Mouse (Mus musculus) ovary, postnatal 10 days (tissue): Measurements from ENCODE around the gene Celf2.
"Not testable (repeated sequence)": the region's sequence is repeated elsewhere in the genome, so short reads cannot be mapped to it uniquely, and the experiment has no call there.

ENCODE experiments used
- DNase-seq: peaks from one replicate; pipeline ENCODE4 v3.0.0; 2022; ENCODE audit warnings: low spot score

Celf2 gene

DNA sequence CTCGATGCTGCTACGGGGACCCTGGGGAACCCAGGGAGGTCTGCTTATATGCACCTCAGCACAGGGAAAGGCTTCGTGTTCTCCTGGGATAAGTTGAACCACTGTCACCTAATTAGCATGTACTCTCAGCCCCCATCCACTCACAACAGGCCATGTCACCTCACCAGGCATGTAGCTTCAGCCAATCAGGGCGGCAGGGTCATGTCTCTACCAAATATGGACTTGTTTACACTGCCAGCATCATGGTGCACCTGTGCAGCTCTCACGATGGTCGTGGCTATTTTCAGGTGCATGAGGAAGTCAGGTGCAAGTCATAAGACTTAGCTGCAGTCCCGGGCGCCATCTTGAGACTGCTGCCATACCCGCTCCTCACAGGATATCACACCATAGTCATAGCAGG lies at the start of gene Celf2:
TSS of gene Celf2 (minus strand) at position 101 of the 400 bp plus-strand sequence.
- not testable (repeated sequence) for DNase-seq

DNA sequence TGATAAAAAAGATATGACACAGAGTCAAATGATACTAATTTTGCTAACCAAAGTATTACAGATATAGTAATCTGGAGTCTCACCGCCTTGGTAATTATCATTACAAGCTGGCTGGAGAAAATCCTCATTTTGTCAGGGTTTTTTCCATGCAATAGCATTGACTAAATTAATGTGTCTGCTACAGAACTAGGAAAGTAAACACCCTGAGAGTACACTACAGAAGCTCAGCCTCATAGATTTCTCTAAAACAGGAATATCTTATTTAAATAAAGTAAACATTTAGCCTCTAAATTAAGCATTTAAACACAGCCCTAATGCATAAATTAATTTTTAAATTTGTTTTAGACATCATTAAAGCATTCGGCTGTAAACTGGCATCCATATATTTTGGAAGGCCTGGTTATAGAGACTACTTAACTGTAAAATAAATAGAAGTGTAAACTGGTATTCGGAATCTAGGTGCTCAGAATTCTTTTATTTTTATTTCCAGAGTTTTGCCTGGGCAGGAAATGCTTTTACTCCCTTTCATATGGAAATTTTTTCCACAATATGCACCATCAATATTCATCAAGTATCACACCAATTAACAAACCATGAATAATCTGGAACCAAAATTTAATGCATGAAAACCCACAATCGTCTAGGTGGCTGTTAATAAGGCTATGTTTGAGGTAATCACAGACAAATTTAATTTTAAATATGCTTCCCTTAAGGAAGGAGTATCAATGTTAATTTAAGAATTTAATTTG lies 46.0 kb upstream of the Celf2 start:
- DNase-seq = no peak

DNA sequence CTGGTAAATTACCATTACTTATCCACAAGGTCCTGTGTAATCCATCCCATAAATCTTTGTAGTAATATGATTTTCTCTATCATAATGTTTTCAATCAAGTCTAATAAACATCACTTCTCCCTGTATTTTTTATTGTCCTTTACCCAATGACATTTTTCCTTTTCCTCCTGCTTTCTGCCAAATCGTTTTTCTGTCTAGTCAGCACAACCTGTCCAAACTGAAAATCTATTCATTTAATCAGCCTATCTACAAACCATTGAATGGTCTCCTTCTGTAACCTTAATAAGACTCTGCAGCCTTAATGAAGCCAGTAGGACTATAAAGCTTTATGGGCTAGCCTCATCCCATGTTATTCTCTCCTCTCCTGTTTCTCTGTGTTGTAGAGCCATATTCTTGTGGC lies 45.2 kb upstream of the Celf2 start:
- DNase-seq = no peak

DNA sequence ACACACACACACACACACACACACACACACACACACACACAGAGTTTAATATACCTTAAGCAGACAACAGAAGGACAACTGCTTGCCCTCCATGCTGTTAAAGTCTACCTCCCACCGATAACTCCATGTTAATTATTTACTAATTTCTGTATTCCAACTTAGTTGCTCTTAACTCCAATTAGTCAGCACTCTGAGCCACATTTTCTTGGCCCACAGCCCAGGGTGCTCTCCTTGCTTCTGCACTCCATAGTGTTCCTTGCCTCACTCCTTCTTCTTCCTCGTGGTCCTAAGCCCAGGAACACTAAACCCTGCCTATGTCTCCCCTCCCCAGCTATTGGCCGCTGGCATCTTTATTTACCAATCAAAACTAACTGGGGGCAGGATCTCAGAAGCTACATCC lies 43.5 kb upstream of the Celf2 start:
- no peak for DNase-seq

DNA sequence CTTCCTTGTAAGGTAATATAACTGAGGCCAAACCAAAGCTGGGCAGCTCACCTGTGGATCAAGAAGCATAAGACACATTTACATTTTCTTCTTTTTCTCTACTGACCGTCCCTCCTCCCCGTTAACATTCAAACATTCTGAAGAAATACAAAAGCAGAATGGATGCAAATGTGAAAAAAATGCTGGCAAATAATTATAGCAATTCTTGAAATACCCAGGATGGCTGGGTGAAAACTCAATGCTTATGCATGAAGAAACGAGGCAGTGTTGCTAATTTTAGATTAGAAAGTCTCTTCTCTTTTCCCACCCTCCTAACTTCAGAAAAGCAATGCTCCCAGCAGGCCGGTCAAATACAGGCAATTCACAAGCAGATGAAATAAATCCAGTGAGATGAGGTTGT lies 39.5 kb upstream of the Celf2 start:
- DNase-seq = no peak

DNA sequence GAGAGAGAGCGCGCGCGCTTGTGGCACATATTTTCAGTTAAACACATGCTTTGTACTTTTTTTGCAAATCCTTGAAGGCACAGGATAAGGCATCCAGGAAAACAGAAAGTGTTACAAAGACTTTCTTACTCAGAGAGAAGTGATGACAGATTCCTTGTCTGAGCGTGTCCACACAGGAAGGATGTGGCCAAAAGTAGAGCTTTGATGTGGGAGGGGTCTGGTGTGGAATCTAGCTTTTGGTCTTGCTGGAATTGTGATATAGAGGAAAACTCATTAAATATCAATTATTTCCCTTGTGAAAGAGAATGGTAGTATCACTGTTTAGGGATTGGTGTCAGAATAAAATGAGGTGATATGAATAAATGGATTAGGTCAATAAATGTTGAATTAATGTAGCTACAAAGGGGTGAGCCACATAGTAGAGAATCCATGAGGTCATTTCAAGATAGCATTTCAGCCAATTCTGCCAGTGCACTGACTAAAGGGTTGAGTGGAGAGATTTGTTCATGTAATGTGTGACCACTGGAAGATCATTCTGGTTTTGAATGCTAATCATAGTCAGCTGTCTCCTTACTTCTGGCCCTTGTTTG lies 25.3 kb upstream of the Celf2 start:
- DNase-seq = no peak

DNA sequence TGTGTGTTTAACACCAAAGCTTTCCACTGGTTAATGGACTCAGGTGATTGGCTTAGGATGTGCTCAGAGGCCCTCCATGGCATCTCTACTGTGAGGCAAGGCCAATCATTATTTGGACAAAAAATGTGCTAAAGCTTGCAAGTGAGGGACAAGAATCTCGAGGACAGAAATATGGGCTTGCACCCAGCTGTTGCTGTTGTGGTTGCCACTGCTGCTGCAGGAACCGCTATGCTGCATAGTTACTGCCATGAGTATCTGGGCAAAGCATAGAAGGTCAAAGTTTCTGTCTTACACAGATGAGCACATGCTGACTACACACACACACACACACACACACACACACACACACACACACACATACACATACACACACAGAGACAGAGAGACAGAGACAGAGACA lies 24.8 kb upstream of the Celf2 start:
- DNase-seq = no peak

DNA sequence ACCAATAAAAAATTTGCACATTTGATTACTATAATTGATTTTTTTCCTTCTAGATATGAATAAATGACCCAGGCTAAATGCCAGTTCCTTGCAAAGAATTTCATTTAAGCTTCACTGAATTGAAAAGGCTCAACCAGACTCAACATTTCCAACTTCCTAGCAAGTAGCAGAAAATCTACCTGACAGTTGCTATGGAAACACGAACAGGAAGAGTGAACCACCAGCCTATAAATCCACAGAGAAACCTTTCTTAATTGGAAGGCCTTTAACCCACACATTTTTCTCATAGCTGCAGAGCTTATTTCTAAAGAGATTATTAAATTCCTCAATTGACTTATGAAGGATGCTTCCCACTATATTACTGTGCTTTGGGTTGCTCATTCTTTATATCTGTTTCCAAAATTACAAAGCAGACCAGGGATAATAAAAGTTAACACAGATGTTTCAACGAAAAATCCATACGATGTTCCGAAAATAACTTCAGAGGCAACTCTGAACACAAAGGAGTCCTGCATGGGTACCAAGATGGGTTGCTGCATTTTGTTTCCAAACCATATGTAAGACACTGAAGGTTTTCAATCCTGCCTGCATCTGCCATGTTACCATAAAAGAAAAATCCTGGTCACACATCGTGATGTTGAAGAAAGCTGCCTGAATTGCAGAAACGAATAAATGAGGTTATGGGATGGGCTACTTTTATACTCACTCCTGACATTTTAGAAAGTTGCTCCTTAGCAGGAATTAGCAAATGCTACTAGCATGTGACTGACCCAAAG lies 22.0 kb upstream of the Celf2 start:
- no peak for DNase-seq

DNA sequence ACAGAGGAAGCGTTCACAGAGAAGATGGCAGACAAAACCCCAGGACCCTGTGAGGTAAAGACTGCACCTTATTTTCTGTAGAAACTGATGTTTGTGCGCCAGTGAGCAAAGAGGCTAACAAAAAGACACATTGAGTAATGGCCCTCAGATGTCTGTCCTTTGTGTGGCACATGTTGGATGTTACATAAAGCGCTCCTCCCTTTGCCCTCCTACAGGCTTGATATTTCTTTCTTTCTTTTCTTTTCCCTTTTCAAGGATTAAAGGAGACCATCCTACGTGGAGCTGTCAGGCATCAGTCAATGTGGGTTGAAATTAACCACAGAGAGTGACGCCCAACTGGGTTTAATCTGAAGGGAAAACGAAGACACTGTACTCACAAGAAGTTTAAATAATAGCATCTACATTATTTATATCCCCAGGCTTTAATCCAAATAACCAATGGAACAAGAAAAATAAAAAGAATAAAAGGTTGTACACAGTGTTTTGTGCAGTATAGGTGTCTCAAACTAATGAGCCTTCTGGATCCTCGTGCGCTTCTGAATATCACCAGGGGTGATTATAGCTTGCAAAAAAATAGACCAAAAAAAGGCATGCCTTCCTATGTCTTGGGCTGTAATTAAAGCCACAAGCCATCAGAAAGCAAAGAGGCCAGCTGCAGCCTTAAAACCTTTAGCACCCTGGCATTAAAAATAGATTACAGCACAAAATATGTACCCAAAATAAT lies 21.3 kb upstream of the Celf2 start:
- DNase-seq = no peak

DNA sequence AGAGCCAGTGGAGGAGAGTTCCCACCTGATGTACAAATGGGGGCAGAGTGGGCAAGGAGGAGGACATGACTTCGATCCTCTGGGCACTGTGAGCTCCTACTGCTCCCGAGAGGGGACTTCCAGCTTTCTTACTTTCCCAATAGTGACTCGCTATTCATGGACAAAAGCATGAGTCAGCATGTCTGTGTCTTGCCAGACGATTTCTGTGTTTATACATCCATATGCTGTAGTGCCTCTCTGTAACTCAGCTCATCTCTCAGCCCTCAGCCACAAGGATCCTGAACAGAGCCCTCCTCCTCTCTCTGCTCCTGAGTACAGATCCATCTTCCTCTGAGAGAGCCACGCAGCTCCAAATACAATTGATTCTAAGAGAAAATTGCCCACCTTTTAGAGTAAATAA lies 20.3 kb upstream of the Celf2 start:
- DNase-seq = no peak

DNA sequence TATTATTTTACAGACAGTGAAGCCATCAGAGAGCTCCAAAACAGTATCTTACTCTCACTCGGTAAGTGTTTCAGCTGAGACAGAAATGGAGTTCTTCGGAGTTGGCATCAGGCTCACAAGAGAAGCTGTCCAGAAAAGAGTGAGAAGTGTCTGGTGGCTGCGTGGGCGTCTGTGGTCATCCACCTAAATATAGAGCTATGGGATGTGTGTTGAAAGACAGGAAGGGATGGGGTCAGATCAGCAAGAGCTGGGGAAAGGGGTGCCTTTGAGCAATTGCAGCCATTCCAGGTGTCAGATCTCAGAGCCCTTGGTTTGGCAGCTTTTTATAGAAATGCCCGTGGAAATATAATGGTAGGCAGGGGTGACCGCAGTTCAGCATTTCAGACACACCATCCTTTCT lies 17.3 kb upstream of the Celf2 start:
- DNase-seq = no peak

DNA sequence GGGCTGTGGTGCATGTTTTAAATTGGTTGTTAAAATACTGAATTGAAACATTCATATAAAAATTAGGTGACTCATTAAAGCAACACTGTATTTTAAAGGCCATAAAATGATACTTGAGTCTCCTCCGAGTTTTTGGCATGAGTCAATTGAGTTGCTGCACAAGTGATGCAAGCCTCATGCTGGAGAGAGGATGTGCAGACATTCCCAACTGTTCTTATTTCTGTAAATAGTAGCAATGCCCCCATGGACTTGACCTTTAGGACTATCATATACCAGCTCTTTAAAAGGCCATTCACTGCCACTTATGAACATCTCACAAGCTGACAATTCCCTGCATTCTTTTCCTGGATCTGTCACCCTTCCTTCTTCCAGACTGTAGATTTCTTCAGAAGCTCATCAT lies 10.1 kb upstream of the Celf2 start:
- DNase-seq = no peak

DNA sequence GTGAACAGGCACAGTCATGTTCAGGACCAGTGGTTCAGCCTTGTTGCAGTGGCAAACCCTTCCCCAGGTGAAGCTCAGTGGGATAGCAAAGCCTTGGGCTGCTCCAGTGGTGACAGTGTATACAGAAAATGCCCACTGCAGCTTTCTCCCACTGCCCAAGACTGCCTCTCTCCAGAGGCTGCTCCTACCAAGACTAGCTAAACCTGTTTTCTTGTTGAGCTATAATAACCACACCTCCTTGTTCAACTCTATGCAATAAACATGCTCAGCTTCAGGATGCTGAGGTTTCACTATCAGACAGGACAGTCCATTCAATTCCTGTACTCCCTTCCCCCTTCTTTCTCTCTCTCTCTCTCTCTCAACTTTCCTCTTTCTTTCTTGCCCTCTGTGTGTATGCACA lies 15.9 kb downstream of the Celf2 start:
- no peak for DNase-seq

DNA sequence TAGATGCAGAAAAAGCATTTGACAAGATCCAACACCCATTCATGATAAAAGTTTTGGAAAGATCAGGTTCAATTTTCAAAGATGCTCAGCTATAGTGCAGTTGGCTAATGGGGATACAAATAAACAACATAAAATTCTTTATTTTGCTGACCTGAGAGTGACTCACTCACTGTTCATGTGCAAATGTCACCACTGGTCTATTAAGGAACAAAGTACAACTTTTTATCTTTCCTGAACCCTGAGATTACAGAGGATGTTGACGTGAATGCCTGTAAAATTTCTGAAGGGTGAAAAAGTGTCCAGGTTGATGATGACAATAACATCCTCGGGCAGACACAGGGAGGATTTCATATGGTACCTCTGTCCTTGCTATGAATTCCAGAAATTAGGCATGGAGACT lies 24.4 kb downstream of the Celf2 start:
- DNase-seq = no peak

DNA sequence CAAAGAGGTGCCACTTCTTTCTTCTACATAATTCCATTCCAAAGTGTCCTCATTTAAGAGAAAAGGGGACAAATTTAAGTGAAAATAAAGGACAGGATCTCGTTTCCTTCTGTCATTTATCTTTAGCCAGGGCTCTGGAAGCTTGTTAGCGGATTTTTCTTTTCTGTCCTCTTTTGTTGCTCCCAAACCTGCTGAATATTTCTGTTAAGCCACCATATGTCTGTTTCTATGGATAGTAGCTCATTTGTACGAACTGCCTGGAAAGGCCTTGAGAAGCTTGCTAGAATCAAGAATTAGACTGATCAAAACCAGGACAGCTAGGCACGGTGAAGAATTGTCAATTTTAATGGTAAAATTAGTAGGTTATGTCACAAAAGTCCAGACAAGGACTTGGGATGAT lies 27.3 kb downstream of the Celf2 start:
- no peak for DNase-seq

DNA sequence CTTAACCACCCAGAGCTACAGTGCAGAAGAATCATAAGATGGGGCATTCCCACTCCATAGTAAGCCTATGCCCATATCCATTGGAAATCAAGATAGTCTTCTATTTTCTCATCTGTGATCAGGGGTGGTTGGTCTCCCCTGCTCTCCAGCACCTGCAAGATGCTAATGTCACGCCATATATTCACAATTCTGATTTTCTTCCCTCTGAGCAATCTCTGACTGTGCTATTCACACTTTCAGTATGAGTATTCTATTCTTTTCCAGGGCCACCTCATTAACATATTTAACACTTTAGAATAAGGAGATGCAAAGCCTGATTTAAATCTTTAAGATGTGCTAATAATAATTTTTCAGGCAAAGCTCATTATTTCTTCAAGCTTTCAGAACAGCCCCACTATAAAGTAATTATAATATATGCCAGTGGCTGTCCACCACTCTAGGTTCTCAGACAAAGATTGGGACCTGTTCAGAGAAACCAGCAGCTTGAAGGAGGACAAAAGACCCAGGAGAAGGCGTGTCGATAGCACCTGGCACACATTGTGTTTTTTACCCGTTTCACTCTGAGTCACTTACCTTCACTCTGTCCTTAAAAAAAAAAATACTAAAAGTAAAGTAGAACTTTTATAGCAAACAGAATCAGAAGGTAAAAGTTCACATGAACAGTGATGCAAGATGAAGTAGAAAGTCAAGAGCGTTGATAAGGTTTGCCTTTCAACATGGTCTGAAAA lies 48.9 kb downstream of the Celf2 start:
- no peak for DNase-seq

DNA sequence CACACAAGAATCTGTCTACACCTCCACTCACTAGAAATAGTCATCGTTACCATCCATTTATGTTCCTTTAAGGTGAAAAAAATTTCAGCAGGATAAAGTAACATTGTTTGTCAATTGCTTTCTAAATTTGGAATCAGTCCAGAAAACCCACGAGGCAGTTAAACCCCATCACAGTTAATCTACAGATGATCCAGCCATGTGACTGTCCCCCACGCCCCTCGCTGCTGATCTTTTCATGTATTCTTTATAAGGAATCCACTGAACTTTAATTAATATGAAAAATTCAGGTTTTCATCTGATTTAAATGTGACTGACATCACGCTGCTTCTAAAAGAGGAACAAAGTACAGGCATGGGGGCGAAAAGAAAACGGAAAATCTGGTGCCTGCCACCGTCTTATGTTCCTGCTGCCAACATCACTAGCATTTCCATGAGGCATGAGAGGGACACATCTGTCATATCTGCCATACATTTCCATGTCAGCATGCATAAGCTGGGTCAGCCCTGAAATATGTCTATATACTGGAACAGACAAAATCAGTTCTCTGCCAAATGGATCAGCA lies 70.6 kb downstream of the Celf2 start:
- no peak for DNase-seq

DNA sequence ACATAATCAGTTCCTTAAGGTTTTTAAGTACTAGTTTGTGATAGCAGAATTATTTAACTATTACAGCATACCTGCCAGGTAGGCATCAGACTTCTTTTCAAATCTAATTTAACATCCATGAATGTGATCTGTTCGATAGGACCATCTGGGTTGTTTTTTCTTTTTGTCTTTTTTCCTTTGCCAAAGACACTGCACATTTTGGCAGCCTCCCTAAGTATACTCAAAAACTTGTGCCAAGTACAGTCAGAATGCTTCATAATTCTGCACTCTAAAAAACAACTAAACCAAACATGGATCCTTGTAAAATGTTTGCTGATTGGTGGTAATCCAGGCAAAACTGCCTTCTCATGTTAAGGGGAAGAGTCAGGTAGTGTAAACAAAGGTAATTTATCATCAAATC lies 82.9 kb downstream of the Celf2 start:
- no peak for DNase-seq

DNA sequence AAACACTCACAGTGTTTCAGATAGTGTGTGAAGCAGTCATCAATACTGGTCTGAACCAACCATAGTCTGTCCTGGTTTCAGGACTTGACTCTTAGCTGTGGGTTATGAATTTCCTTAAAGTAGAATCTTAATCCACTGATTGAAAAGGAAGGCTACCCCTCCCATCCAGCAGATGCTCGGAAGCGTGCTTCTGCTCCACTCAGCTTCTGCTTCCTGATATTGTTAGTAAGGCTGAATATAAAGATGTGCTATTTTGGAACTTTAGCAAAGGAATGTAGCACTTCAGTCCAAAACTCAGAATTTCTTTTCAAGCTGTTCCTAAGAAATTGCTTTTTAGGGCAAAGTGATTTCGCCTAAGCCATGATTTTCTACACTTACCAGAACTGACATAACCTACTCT lies 108.8 kb downstream of the Celf2 start:
- DNase-seq = no peak

DNA sequence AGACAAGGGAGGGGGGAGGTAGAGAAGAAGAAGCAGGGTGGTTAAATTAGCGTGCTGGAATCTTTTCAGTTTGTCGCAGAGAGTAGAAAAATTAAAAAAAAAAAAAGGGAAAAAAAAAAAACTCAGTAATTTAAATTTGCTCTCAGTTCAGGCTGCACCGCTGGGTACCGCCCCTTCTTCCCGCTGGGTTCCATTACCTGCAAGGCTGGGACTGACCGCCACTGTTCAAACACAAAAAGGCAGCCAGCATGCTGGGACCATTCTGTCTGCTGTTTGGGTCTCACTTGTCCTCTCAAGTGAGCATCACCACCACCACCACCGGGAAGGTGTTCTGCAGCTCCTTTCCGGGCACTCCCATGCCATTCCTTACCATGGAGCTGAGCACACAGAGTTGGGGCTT lies 113.4 kb downstream of the Celf2 start:
- no peak for DNase-seq

DNA sequence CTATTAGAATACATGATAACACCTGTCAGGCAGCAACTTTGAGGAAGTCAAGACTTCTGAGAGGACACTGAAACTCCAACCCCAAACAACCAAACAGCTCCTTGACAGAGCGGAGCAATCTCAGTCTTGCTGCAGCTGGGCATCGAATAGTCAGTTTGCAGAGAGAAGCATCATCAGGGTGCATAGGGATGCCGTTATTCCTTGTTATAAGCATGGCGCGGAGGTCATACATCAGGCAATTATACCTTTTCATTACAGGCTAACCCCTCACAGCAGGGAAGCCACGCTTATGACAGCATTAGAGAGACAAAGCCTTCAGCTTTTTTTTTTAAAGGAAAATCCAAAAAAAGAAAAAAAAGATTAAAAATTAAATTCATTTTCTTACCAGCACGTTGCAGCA lies 113.9 kb downstream of the Celf2 start:
- no peak for DNase-seq

DNA sequence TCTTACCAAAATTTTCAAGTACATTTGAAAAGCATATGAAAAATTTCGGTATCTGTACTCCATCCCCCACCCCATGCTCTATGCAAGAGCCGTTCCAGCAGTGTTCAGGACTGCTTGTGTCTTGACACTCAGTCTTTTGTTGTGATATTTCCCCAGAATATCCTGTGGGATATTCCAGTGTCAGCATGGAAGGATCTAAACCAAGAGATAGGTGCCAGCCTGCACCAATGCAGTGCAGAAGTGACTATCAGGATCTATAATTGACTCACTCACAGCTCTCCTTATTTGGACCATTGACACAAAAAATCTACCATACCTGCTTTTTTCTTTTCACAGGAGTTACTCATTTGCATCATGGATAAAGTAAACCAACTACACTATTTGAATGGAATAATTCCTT lies 116.9 kb downstream of the Celf2 start:
- DNase-seq = no peak
